Mouse (Mus musculus): ENCODE data around the gene Ppp3ca.

DNA sequence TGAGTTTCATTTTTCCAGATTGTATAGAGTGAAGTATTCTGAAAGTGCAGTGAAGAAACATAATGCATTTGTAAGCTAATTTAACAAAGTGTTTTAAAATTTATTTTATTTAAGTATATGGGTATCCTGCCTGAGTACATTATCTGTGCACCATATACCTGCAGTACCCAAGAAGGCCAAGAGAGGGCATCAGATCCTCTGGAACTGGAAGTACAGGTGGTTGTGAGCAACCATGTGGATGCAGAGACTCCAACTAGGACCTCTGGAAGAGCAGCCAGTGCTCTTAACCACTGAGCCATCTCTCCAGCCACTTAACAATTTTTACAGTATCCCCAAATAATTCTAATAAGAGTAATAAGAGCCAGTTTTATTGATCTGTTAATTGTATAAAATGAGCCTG, 225.6 kb downstream of the Ppp3ca start:
- TF ChIP-seq CTCF (IDR thresholded peaks at IDR 0.05; ENCODE audit: control insufficient read depth, insufficient read depth, insufficient replicate concordance, low read depth, low read length) = no peak
- no peak for TF ChIP-seq POLR2A (IDR thresholded peaks at IDR 0.05; ENCODE audit: control insufficient read depth, low read depth, low read length)
